Comparison of ENCODE assay signal across 7 mouse cellular contexts in the genomic region with DNA sequence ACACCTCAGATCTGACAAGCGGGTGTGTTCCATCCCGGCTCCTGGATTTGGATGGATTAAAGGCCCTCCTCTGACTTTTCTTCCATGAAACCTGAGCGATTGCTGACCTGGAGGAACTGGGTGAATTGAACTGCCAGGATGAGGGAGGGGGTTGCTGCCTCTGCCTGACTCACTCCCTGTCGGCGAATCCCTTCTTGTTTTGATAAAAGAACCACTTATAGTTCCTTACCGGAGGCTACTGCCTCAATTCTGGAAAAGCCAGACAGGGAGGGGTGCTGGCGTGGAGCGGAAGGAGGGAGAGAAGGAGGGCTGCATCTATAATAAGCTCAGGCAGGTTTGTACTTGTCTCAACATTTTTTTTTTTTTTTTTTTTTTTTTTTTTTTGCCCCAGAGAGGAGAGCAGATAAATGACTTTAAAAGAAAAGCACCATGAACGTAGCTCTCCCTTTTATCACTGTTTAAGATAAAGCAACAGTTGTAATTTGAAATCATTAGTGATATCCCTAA.
A peak's percentile ranks its signal among the peaks of the same experiment; 100 is the strongest.
DNase-seq lines count a peak whose midpoint lies in the region; ATAC-seq and TF ChIP-seq lines count a peak whose summit lies in the region.

No protein-coding gene starts in this region.

- H3K27ac ChIP-seq in MEL (ENCODE audit: control insufficient read depth, low read depth, low read length): peak overlapping the region; percentile 89
- peak overlapping the region; percentile 98 for H3K27ac ChIP-seq in kidney, embryonic 16.5 days (ENCODE audit: low read length)
- H3K27ac ChIP-seq in midbrain, embryonic 15.5 days: peak overlapping the region; percentile 69; the same call in 1 of the 2 replicates

- H3K9me3 ChIP-seq in E14TG2a.4 (ENCODE audit: low read length): no peaks in the 10 kb centered on the region
- no peaks in the 10 kb centered on the region for H3K9me3 ChIP-seq in MEL (replicated peaks; ENCODE audit: insufficient read depth, low read length)
- H3K9me3 ChIP-seq in kidney, embryonic 16.5 days (ENCODE audit: low read length): no peaks in the 10 kb centered on the region
- no peaks in the 10 kb centered on the region for H3K9me3 ChIP-seq in midbrain, embryonic 15.5 days

- H3K4me3 ChIP-seq in E14TG2a.4 (replicated peaks; ENCODE audit: low read length): peak overlapping the region; percentile 96
- H3K4me3 ChIP-seq in MEL (ENCODE audit: control insufficient read depth in 1 of 2, insufficient read depth in 1 of 2, low read depth in 2 of 2, low read length in 2 of 2): peak overlapping the region; percentile 94 to 98
- H3K4me3 ChIP-seq in kidney, embryonic 16.5 days (ENCODE audit: low read length): peak overlapping the region; percentile 74
- peak overlapping the region; percentile 55 for H3K4me3 ChIP-seq in midbrain, embryonic 15.5 days

- peak; percentile 40 to 72; a peak in 1 of 4 replicates for TF ChIP-seq EP300 in MEL (IDR thresholded peaks at IDR 0.05; ENCODE audit: low read depth in 1 of 2, low read length in 2 of 2)

- TF ChIP-seq CTCF in E14TG2a.4 (conservative IDR thresholded peaks at IDR 0.05; ENCODE audit: low read length) (no peak), MEL (IDR thresholded peaks at IDR 0.05 in 2 of 3, conservative IDR thresholded peaks at IDR 0.05 in 1 of 3; ENCODE audit: control insufficient read depth in 1 of 3, insufficient read depth in 1 of 3, low read depth in 2 of 3, low read length in 3 of 3, poor library complexity in 1 of 3, severe bottlenecking in 1 of 3) (no peak)

- no peak for TF ChIP-seq RAD21 in MEL (IDR thresholded peaks at IDR 0.05; ENCODE audit: low read depth, low read length)

- ATAC-seq in kidney, embryonic 16.5 days (ENCODE audit: low FRiP score, low TSS enrichment): no peak
- ATAC-seq in midbrain, embryonic 15.5 days (replicated peaks): peak; percentile 18; the same call in 1 of the 2 replicates

- WGBS in kidney, embryonic 16.5 days: 2% methylated on average over 9 of the region's 9 CpGs
- WGBS in midbrain, embryonic 15.5 days: 1% methylated on average over 9 of the region's 9 CpGs

- H3K9ac ChIP-seq in MEL (ENCODE audit: control insufficient read depth, low read depth, low read length, poor library complexity, severe bottlenecking): peak overlapping the region; percentile 73
- H3K9ac ChIP-seq in kidney, embryonic 16.5 days (replicated peaks; ENCODE audit: low read length): peak overlapping the region; percentile 88
- peak overlapping the region; percentile 61 for H3K9ac ChIP-seq in midbrain, embryonic 15.5 days

- H3K36me3 ChIP-seq in E14TG2a.4 (ENCODE audit: insufficient read depth, low read length) (peaks cover 51% of the 10 kb centered on the region), MEL (ENCODE audit: control insufficient read depth in 1 of 2, insufficient read depth in 2 of 2, low read length in 2 of 2) (peaks cover 0 to 35% of the 10 kb centered on the region in 2 experiments; a peak in 2 of 4 replicates)
- no peaks in the 10 kb centered on the region for H3K36me3 ChIP-seq in kidney, embryonic 16.5 days (ENCODE audit: insufficient read depth, low read length)
- no peaks in the 10 kb centered on the region for H3K36me3 ChIP-seq in midbrain, embryonic 15.5 days (replicated peaks)

- H3K79me2 ChIP-seq in MEL (ENCODE audit: control insufficient read depth, insufficient read depth, low read length, poor library complexity): peaks cover 15% of the 10 kb centered on the region

- TF ChIP-seq POLR2A in MEL (IDR thresholded peaks at IDR 0.05; ENCODE audit: control insufficient read depth in 1 of 2, insufficient read depth in 1 of 2, low read depth in 1 of 2, low read length in 2 of 2, poor library complexity in 1 of 2): no peak

- peak; percentile 66 for DNase-seq in MEL (ENCODE audit: low read depth, low spot score)
- DNase-seq in forelimb bud, embryonic 11.5 days (ENCODE audit: low read depth, low spot score): peak; percentile 48
- no peak for DNase-seq in ovary, postnatal 14 days (ENCODE audit: low spot score)
- DNase-seq in B cell, adult 2 months: no peak

- peak overlapping the region; percentile 99 for H3K4me2 ChIP-seq in kidney, embryonic 16.5 days (replicated peaks; ENCODE audit: low read depth, low read length)
- peak overlapping the region; percentile 99 for H3K4me2 ChIP-seq in midbrain, embryonic 15.5 days

- peaks cover 59% of the 10 kb centered on the region for H3K4me1 ChIP-seq in E14TG2a.4 (replicated peaks; ENCODE audit: low read depth, low read length)
- peaks cover 15 to 36% of the 10 kb centered on the region in 2 experiments for H3K4me1 ChIP-seq in MEL (ENCODE audit: control insufficient read depth in 1 of 2, insufficient read depth in 2 of 2, low read length in 2 of 2)
- H3K4me1 ChIP-seq in kidney, embryonic 16.5 days (ENCODE audit: insufficient read depth, low read length): peaks cover 40% of the 10 kb centered on the region
- H3K4me1 ChIP-seq in midbrain, embryonic 15.5 days: peaks cover 22% of the 10 kb centered on the region

- H3K27me3 ChIP-seq in E14TG2a.4 (ENCODE audit: insufficient read depth, low read length): no peaks in the 10 kb centered on the region
- H3K27me3 ChIP-seq in MEL (ENCODE audit: control insufficient read depth in 1 of 2, insufficient read depth in 2 of 2, low read length in 2 of 2): no peaks in the 10 kb centered on the region
- no peaks in the 10 kb centered on the region for H3K27me3 ChIP-seq in kidney, embryonic 16.5 days (ENCODE audit: insufficient read depth, low read length)
- no peaks in the 10 kb centered on the region for H3K27me3 ChIP-seq in midbrain, embryonic 15.5 days (replicated peaks)

TF ChIP-seq in MEL, 35 proteins besides CTCF, POLR2A, EP300 and RAD21:
- TF ChIP-seq ETS1 (IDR thresholded peaks at IDR 0.05; ENCODE audit: low read depth, low read length) (peak; percentile 84), TCF12 (IDR thresholded peaks at IDR 0.05; ENCODE audit: low read depth, low read length) (0 out of 2 replicates have a peak, but pooled peaks have one; percentile 45), TBP (IDR thresholded peaks at IDR 0.05; ENCODE audit: low read depth, low read length) (no peak), HCFC1 (IDR thresholded peaks at IDR 0.05; ENCODE audit: low read depth, low read length) (0 out of 2 replicates have a peak, but pooled peaks have one; percentile 16), MYB (IDR thresholded peaks at IDR 0.05; ENCODE audit: low read depth, low read length) (no peak), GATA1 (IDR thresholded peaks at IDR 0.05; ENCODE audit: low read depth, low read length) (peak; percentile 61), ZNF384 (IDR thresholded peaks at IDR 0.05; ENCODE audit: low read depth, low read length) (peak; percentile 99), SIN3A (IDR thresholded peaks at IDR 0.05; ENCODE audit: low read length) (peak; percentile 45; the same call in 1 of the 2 replicates), CHD1 (IDR thresholded peaks at IDR 0.05; ENCODE audit: low read depth, low read length) (peak; percentile 67; the same call in 1 of the 2 replicates), MYC (IDR thresholded peaks at IDR 0.05; ENCODE audit: low read depth, low read length) (no peak), MEF2A (IDR thresholded peaks at IDR 0.05; ENCODE audit: extremely low read depth, insufficient replicate concordance, low read depth, low read length, poor library complexity, severe bottlenecking) (peak; percentile 47; the same call in 1 of the 2 replicates)
TF ChIP-seq in MEL: peak in this region for 8.

Comparison
In these comparisons a context has a peak if more than half of its experiments do, and no peak if none do; other contexts are left out.
1. DNase-seq: peak in MEL (single experiment) and forelimb bud, embryonic 11.5 days (single experiment); none in ovary, postnatal 14 days (single experiment) and B cell, adult 2 months (0 of 2).
2. Peak in every context shown above with its lines, with median percentiles within 50 percentile points of each other: H3K4me3 ChIP-seq, H3K27ac ChIP-seq and H3K9ac ChIP-seq.